Mouse (Mus musculus) MEL (cell line): ENCODE measurements at regions not wholly inside any gene's neighbourhood (a gene's known extent, or its start where the extent isn't known, plus 50 kb on each side); places are given as distances from the start of the nearest gene placed in this dataset.
"Not testable (repeated sequence)": the region's sequence is repeated elsewhere in the genome, so short reads cannot be mapped to it uniquely, and the experiment has no call there.

Experiments
- DNase-seq: peaks from one replicate; pipeline ENCODE4 v3.0.0; 2011; ENCODE audit warnings: low read depth, low spot score
- H3K27ac ChIP-seq: 2 replicates; pipeline ENCODE4 v1.5.1; 2012; ENCODE audit warnings: low read depth, mild to moderate bottlenecking, control low read depth, low read length, moderate library complexity; ENCODE audit not compliant: control insufficient read depth
- H3K27me3 ChIP-seq, 2 experiments: fragments of 150-350 bp in 1 of 2; sonication (generic) in 1 of 2; 2 replicates each; pipeline ENCODE4 v1.6.1; 2012; ENCODE audit warnings: low read length in 2 of 2, mild to moderate bottlenecking in 2 of 2, improper control_type of control experiment in 1 of 2, moderate library complexity in 1 of 2; ENCODE audit not compliant: insufficient read depth in 2 of 2, control insufficient read depth in 1 of 2
- H3K36me3 ChIP-seq, 2 experiments: 2 replicates each; pipeline ENCODE4 v1.6.1; 2012 to 2014; ENCODE audit warnings: low read length in 2 of 2, improper control_type of control experiment in 1 of 2, inconsistent platforms in 1 of 2, mild to moderate bottlenecking in 1 of 2; ENCODE audit not compliant: insufficient read depth in 2 of 2, control insufficient read depth in 1 of 2
- H3K4me1 ChIP-seq, 2 experiments: fragments of 150-350 bp in 1 of 2; sonication (generic) in 1 of 2; 2 replicates each; pipeline ENCODE4 v1.6.1; 2012; ENCODE audit warnings: low read length in 2 of 2, improper control_type of control experiment in 1 of 2, mild to moderate bottlenecking in 1 of 2; ENCODE audit not compliant: insufficient read depth in 2 of 2, control insufficient read depth in 1 of 2
- H3K4me3 ChIP-seq, 2 experiments: fragments of 150-350 bp in 1 of 2; sonication (generic) in 1 of 2; 2 replicates each; pipeline ENCODE4 v1.5.1; 2012; ENCODE audit warnings: low read depth in 2 of 2, low read length in 2 of 2, mild to moderate bottlenecking in 2 of 2, moderate library complexity in 2 of 2, control low read depth in 1 of 2, improper control_type of control experiment in 1 of 2; ENCODE audit not compliant: control insufficient read depth in 1 of 2, insufficient read depth in 1 of 2
- H3K79me2 ChIP-seq: 2 replicates; pipeline ENCODE4 v1.6.1; 2012; ENCODE audit warnings: mild to moderate bottlenecking, low read length, moderate library complexity; ENCODE audit not compliant: control insufficient read depth, poor library complexity, insufficient read depth
- H3K9ac ChIP-seq: 2 replicates; pipeline ENCODE4 v1.6.1; 2012; ENCODE audit warnings: low read depth, mild to moderate bottlenecking, control low read depth, low read length, moderate library complexity; ENCODE audit not compliant: control insufficient read depth, poor library complexity, severe bottlenecking
- H3K9me3 ChIP-seq: fragments of 150-350 bp; sonication (generic); replicated peaks from 2 replicates; pipeline ENCODE4 v1.6.1; 2012; ENCODE audit warnings: mild to moderate bottlenecking, low read length, improper control_type of control experiment, moderate library complexity; ENCODE audit not compliant: insufficient read depth
- BHLHE40 ChIP-seq: IDR thresholded peaks from 2 replicates; pipeline ENCODE4 v1.6.1; 2012; ENCODE audit warnings: low read depth, mild to moderate bottlenecking, inconsistent platforms, low read length, improper control_type of control experiment, borderline replicate concordance
- E2F4 ChIP-seq: IDR thresholded peaks from 2 replicates; pipeline ENCODE4 v1.6.1; 2011; ENCODE audit warnings: low read depth, low read length, improper control_type of control experiment, borderline replicate concordance
- EP300 ChIP-seq, 2 experiments: IDR thresholded peaks; 2 replicates each; pipeline ENCODE4 v1.6.1; 2011; ENCODE audit warnings: improper control_type of control experiment in 2 of 2, low read length in 2 of 2, low read depth in 1 of 2, mild to moderate bottlenecking in 1 of 2
- ETS1 ChIP-seq: IDR thresholded peaks from 2 replicates; pipeline ENCODE4 v1.6.1; 2012; ENCODE audit warnings: low read depth, mild to moderate bottlenecking, inconsistent platforms, low read length, improper control_type of control experiment, moderate library complexity
- HCFC1 ChIP-seq: IDR thresholded peaks from 2 replicates; pipeline ENCODE4 v1.6.1; 2012; ENCODE audit warnings: low read depth, mild to moderate bottlenecking, inconsistent platforms, low read length, improper control_type of control experiment, moderate library complexity
- JUND ChIP-seq: IDR thresholded peaks from 2 replicates; pipeline ENCODE4 v1.6.1; 2011; ENCODE audit warnings: low read depth, mild to moderate bottlenecking, improper control_type of control experiment, low read length
- MAX ChIP-seq: IDR thresholded peaks from 2 replicates; pipeline ENCODE4 v1.6.1; 2011; ENCODE audit warnings: low read length, improper control_type of control experiment
- MAZ ChIP-seq: IDR thresholded peaks from 2 replicates; pipeline ENCODE4 v1.6.1; 2012; ENCODE audit warnings: low read depth, mild to moderate bottlenecking, inconsistent platforms, low read length, improper control_type of control experiment
- MEF2A ChIP-seq: IDR thresholded peaks from 2 replicates; pipeline ENCODE4 v1.6.1; 2014; ENCODE audit warnings: low read depth, mild to moderate bottlenecking, inconsistent platforms, low read length, improper control_type of control experiment; ENCODE audit not compliant: poor library complexity, insufficient replicate concordance, severe bottlenecking; ENCODE audit errors: extremely low read depth
- MYC ChIP-seq: IDR thresholded peaks from 2 replicates; pipeline ENCODE4 v1.6.1; 2011; ENCODE audit warnings: low read depth, mild to moderate bottlenecking, low read length, improper control_type of control experiment, moderate library complexity
- NELFE ChIP-seq: IDR thresholded peaks from 2 replicates; pipeline ENCODE4 v1.6.1; 2011; ENCODE audit warnings: low read depth, low read length, improper control_type of control experiment
- POLR2A ChIP-seq, 2 experiments: IDR thresholded peaks; 2 replicates each; pipeline ENCODE4 v1.6.1; 2011 to 2012; ENCODE audit warnings: low read length in 2 of 2, mild to moderate bottlenecking in 2 of 2, control low read depth in 1 of 2, improper control_type of control experiment in 1 of 2, low read depth in 1 of 2, moderate library complexity in 1 of 2; ENCODE audit not compliant: control insufficient read depth in 1 of 2, insufficient read depth in 1 of 2, poor library complexity in 1 of 2
- POLR2AphosphoS5 ChIP-seq: IDR thresholded peaks from 2 replicates; pipeline ENCODE4 v1.6.1; 2012; ENCODE audit warnings: low read depth, borderline replicate concordance, mild to moderate bottlenecking, inconsistent platforms, low read length, moderate library complexity, mixed read lengths
- RCOR1 ChIP-seq: IDR thresholded peaks from 2 replicates; pipeline ENCODE4 v1.6.1; 2012; ENCODE audit warnings: low read depth, mild to moderate bottlenecking, inconsistent platforms, low read length, improper control_type of control experiment
- SIN3A ChIP-seq: IDR thresholded peaks from 2 replicates; pipeline ENCODE4 v1.6.1; 2012; ENCODE audit warnings: low read length, improper control_type of control experiment, inconsistent platforms
- SMC3 ChIP-seq: IDR thresholded peaks from 2 replicates; pipeline ENCODE4 v1.6.1; 2011; ENCODE audit warnings: low read depth, low read length, improper control_type of control experiment
- TBP ChIP-seq: IDR thresholded peaks from 2 replicates; pipeline ENCODE4 v1.8.0; 2011; ENCODE audit warnings: low read depth, low read length, improper control_type of control experiment
- TCF12 ChIP-seq: IDR thresholded peaks from 2 replicates; pipeline ENCODE4 v1.6.1; 2014; ENCODE audit warnings: low read depth, mild to moderate bottlenecking, inconsistent platforms, low read length, improper control_type of control experiment, moderate library complexity
- UBTF ChIP-seq: IDR thresholded peaks from 2 replicates; pipeline ENCODE4 v1.6.1; 2012; ENCODE audit warnings: low read depth, mild to moderate bottlenecking, inconsistent platforms, low read length, improper control_type of control experiment, moderate library complexity, borderline replicate concordance; ENCODE audit not compliant: insufficient read depth
- ZMIZ1 ChIP-seq: IDR thresholded peaks from 2 replicates; pipeline ENCODE4 v1.6.1; 2012; ENCODE audit warnings: low read depth, mild to moderate bottlenecking, inconsistent platforms, low read length, improper control_type of control experiment, moderate library complexity
- ZNF384 ChIP-seq: IDR thresholded peaks from 2 replicates; pipeline ENCODE4 v1.6.1; 2012; ENCODE audit warnings: low read depth, mild to moderate bottlenecking, inconsistent platforms, low read length, improper control_type of control experiment

DNA sequence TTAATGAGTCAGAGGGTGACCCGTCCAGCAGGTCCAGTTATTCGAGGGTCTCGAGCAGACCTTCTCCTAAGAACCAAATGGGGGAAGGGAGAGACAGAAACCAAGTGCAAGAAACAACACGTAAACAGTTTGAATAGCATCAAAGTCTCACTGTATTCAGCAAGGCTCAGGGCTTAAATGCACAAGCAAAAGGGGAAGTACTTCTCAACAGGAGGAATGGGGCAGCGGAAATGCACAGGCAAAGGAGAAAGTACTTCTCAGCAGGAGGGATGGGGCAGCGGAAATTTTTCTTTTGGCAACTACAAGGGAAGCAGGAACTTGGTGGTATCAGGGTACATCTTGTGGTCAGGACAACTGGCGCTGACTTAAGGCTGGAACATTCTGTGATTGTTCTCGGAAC lies 330.6 kb downstream of the 9430069I07Rik start:
- H3K79me2 ChIP-seq, H3K4me3 ChIP-seq, H3K4me1 ChIP-seq, H3K9ac ChIP-seq, H3K27ac ChIP-seq, H3K27me3 ChIP-seq, H3K36me3 ChIP-seq, H3K9me3 ChIP-seq: not testable (repeated sequence)
- TF ChIP-seq EP300 (IDR thresholded peaks at IDR 0.05; ENCODE audit: low read depth in 1 of 2, low read length in 2 of 2) (peak in 1 of 2 experiments; percentile 27; a peak in 1 of 4 replicates), RCOR1 (peak; percentile 30; the same call in 1 of the 2 replicates), MAZ (0 out of 2 replicates have a peak, but pooled peaks have one; percentile 39), ETS1 (0 out of 2 replicates have a peak, but pooled peaks have one; percentile 22)
- DNase-seq, result peak; percentile 72

GRCm38 (mm10) chr15:34025396-34025795 lies 332.3 kb downstream of the 9430069I07Rik start:
- Histone ChIP-seq H3K4me3 (no peak overlapping the region), H3K79me2 (no peaks in the 10 kb centered on the region), H3K9ac (no peak overlapping the region), H3K9me3 (no peaks in the 10 kb centered on the region), H3K36me3 (no peaks in the 10 kb centered on the region), H3K4me1 (no peaks in the 10 kb centered on the region), H3K27me3 (no peaks in the 10 kb centered on the region), H3K27ac (no peak overlapping the region)
- TF ChIP-seq SMC3 (no peak), MEF2A (no peak), RCOR1 (no peak), ZNF384 (no peak), E2F4 (no peak), POLR2AphosphoS5 (no peak), POLR2A (IDR thresholded peaks at IDR 0.05; ENCODE audit: control insufficient read depth in 1 of 2, insufficient read depth in 1 of 2, low read depth in 1 of 2, low read length in 2 of 2, poor library complexity in 1 of 2) (no peak), NELFE (no peak), SIN3A (no peak), TBP (no peak), TCF12 (no peak), MAZ (no peak), ZMIZ1 (no peak), HCFC1 (no peak), JUND (no peak), UBTF (no peak), MAX (no peak), BHLHE40 (no peak), MYC (no peak)
- no peak for DNase-seq
